Mouse (Mus musculus): ENCODE results near the gene Sox5.

Sox5 gene

GRCm38 (mm10) chr6:144103612-144104011, 678.2 kb downstream of the Sox5 start:
- no peak for DNase-seq (ENCODE audit: low spot score)

GRCm38 (mm10) chr6:144100852-144101251, 680.9 kb downstream of the Sox5 start:
- no peak for DNase-seq (ENCODE audit: low spot score)

GRCm38 (mm10) chr6:144098119-144098518, 683.7 kb downstream of the Sox5 start:
- no peak for DNase-seq (ENCODE audit: low spot score)

GRCm38 (mm10) chr6:144088256-144088655, 693.5 kb downstream of the Sox5 start:
- DNase-seq (ENCODE audit: low spot score) = no peak

GRCm38 (mm10) chr6:144086096-144086810, 695.5 kb downstream of the Sox5 start:
- no peak for DNase-seq (ENCODE audit: low spot score)

- DNase-seq (ENCODE audit: low spot score) = no peak
Measured at GRCm38 (mm10) chr6:144082297-144082696, 699.5 kb downstream of the Sox5 start.

- no peak for DNase-seq (ENCODE audit: low spot score)
Measured at GRCm38 (mm10) chr6:144077826-144078225, 704.0 kb downstream of the Sox5 start.

- no peak for DNase-seq (ENCODE audit: low spot score)
Measured at GRCm38 (mm10) chr6:144076376-144076775, 705.4 kb downstream of the Sox5 start.

- no peak for DNase-seq (ENCODE audit: low spot score)
Measured at GRCm38 (mm10) chr6:144075327-144075941, 706.3 kb downstream of the Sox5 start.

GRCm38 (mm10) chr6:144074826-144075225, 707.0 kb downstream of the Sox5 start:
- DNase-seq (ENCODE audit: low spot score) = no peak

- no peak for DNase-seq (ENCODE audit: low spot score)
Measured at GRCm38 (mm10) chr6:144070461-144070860, 711.3 kb downstream of the Sox5 start.

GRCm38 (mm10) chr6:144067491-144067890, 714.3 kb downstream of the Sox5 start:
- no peak for DNase-seq (ENCODE audit: low spot score)

GRCm38 (mm10) chr6:144062428-144062827, 719.3 kb downstream of the Sox5 start:
- no peak for DNase-seq (ENCODE audit: low spot score)

GRCm38 (mm10) chr6:144061814-144062213, 720.0 kb downstream of the Sox5 start:
- no peak for DNase-seq (ENCODE audit: low spot score)

- DNase-seq (ENCODE audit: low spot score) = no peak
Measured at GRCm38 (mm10) chr6:144057098-144057632, 724.6 kb downstream of the Sox5 start.

- DNase-seq (ENCODE audit: low spot score) = peak; percentile 14
Measured at GRCm38 (mm10) chr6:144056252-144057097, 725.3 kb downstream of the Sox5 start.

GRCm38 (mm10) chr6:144052487-144052886, 729.3 kb downstream of the Sox5 start:
- no peak for DNase-seq (ENCODE audit: low spot score)

- no peak for DNase-seq (ENCODE audit: low spot score)
Measured at GRCm38 (mm10) chr6:144051316-144051715, 730.5 kb downstream of the Sox5 start.

- no peak for DNase-seq (ENCODE audit: low spot score)
Measured at GRCm38 (mm10) chr6:144048201-144048924, 733.4 kb downstream of the Sox5 start.

- no peak for DNase-seq (ENCODE audit: low spot score)
Measured at GRCm38 (mm10) chr6:144045503-144045902, 736.3 kb downstream of the Sox5 start.

- no peak for DNase-seq (ENCODE audit: low spot score)
Measured at GRCm38 (mm10) chr6:144044381-144044780, 737.4 kb downstream of the Sox5 start.

- no peak for DNase-seq (ENCODE audit: low spot score)
Measured at GRCm38 (mm10) chr6:144042936-144043335, 738.8 kb downstream of the Sox5 start.
